In genomic region chr12:70742836-70743235, GRCm38 (mm10) we compare ENCODE assay signal across 16 mouse cellular contexts.
"Had no signal": no experiment of that assay in that cellular context is flagged by ENCODE, and none has a peak within 500 bp of the region (broad histone marks: within the 10 kb centered on the region; RNA-seq: fewer than 3 reads in every experiment).

No protein-coding gene starts in this region.

- H3K36me3 ChIP-seq: limb, embryonic 15.5 days; liver, embryonic 12.5 days; midbrain, embryonic 10.5 days; neural tube, embryonic 15.5 days had no signal

- DNase-seq: kidney, postnatal 10 days; layer of hippocampus, adult 9-11 months; layer of hippocampus, postnatal 36 days; lung, embryonic 14.5 days; lung, postnatal 10 days; lung, postnatal 4 days; midbrain, embryonic 14.5 days; right cerebral cortex, adult 18-20 months; right cerebral cortex, postnatal 25 days; thymus, adult 18-20 months; thymus, postnatal 14 days had no signal

- H3K27ac ChIP-seq: limb, embryonic 15.5 days; liver, embryonic 12.5 days; midbrain, embryonic 10.5 days; neural tube, embryonic 15.5 days had no signal

- H3K27me3 ChIP-seq: limb, embryonic 15.5 days; liver, embryonic 12.5 days; neural tube, embryonic 15.5 days had no signal

- H3K4me1 ChIP-seq: liver, embryonic 12.5 days; midbrain, embryonic 10.5 days; neural tube, embryonic 15.5 days had no signal

- H3K9ac ChIP-seq: limb, embryonic 15.5 days; liver, embryonic 12.5 days; lung, embryonic 14.5 days; neural tube, embryonic 15.5 days had no signal

- H3K9me3 ChIP-seq: limb, embryonic 15.5 days; liver, embryonic 12.5 days; midbrain, embryonic 10.5 days; neural tube, embryonic 15.5 days had no signal

- ATAC-seq: liver, embryonic 12.5 days had no signal

- H3K4me3 ChIP-seq: limb, embryonic 15.5 days; liver, embryonic 12.5 days; midbrain, embryonic 10.5 days; myocyte; neural tube, embryonic 15.5 days had no signal

- H3K4me2 ChIP-seq: limb, embryonic 15.5 days; liver, embryonic 12.5 days; lung, embryonic 14.5 days; neural tube, embryonic 15.5 days had no signal
